Mouse (Mus musculus) heart, adult 2 months (tissue): Measurements from ENCODE around the gene Pdxp. TPM values are rescaled to one million over a fixed set of nuclear protein-coding genes. Genes with fewer than 3 reads are reported as not detected.

Experiments used
- DNase-seq, 2 experiments: peaks; one replicate each; pipeline ENCODE4 v3.0.0; 2021
- H3K27ac ChIP-seq: fragments of 200-600 bp; 2 replicates; pipeline ENCODE4 v1.8.1; 2022
- H3K27me3 ChIP-seq: fragments of 200-500 bp; 2 replicates; pipeline ENCODE4 v1.6.1; 2012; ENCODE audit warnings: mild to moderate bottlenecking, low read length, inconsistent platforms, mixed read lengths; ENCODE audit not compliant: control insufficient read depth, insufficient read depth
- H3K36me3 ChIP-seq: fragments of 200-500 bp; 2 replicates; pipeline ENCODE4 v1.6.1; 2012; ENCODE audit warnings: low read length, inconsistent platforms; ENCODE audit not compliant: control insufficient read depth, insufficient read depth
- H3K4me1 ChIP-seq: fragments of 200-500 bp; 2 replicates; pipeline ENCODE4 v1.6.1; 2011; ENCODE audit warnings: low read length; ENCODE audit not compliant: control insufficient read depth, insufficient read depth
- H3K4me3 ChIP-seq: fragments of 200-600 bp; 2 replicates; pipeline ENCODE4 v1.8.1; 2022
- H3K79me2 ChIP-seq: fragments of 200-500 bp; replicated peaks from 2 replicates; pipeline ENCODE4 v1.6.1; 2012; ENCODE audit warnings: mild to moderate bottlenecking, inconsistent platforms, low read length, moderate library complexity, mixed read lengths; ENCODE audit not compliant: control insufficient read depth, insufficient read depth
- H3K9ac ChIP-seq: fragments of 200-500 bp; 2 replicates; pipeline ENCODE4 v1.6.1; 2012; ENCODE audit warnings: low read depth, mild to moderate bottlenecking, control low read depth, inconsistent platforms, low read length, mixed read lengths
- CTCF ChIP-seq: fragments of 200-600 bp; IDR thresholded peaks from 2 replicates; pipeline ENCODE4 v1.8.1; 2022; ENCODE audit warnings: antibody characterized with exemption, mild to moderate bottlenecking, moderate library complexity
- EP300 ChIP-seq: fragments of 200-500 bp; IDR thresholded peaks from 2 replicates; pipeline ENCODE4 v1.6.1; 2011; ENCODE audit warnings: low read depth, low read length, control low read depth; ENCODE audit not compliant: insufficient read depth
- POLR2A ChIP-seq: fragments of 200-500 bp; IDR thresholded peaks from 2 replicates; pipeline ENCODE4 v1.6.1; 2011; ENCODE audit warnings: mild to moderate bottlenecking, low read depth, low read length, control low read depth; ENCODE audit not compliant: insufficient read depth
- WGBS: fragments of 180-500 bp; shearing (Covaris S2); methylation state at CpG from one replicate; pipeline ENCODE4 v1.1.7; 2018; 5-methylcytosine and 5-hydroxymethylcytosine counted together
- intact Hi-C: fragments of 180-260 bp; cut with DNase I; formaldehyde crosslinking; loops from one replicate; pipeline ENCODE4 v1.15.1; 2025
- polyA plus RNA-seq: library from polyadenylated mRNA; depleted of rRNA; stranded (reverse); fragments of >200 nt; gene quantifications from 2 replicates; pipeline ENCODE4 v1.2.3, GENCODE M21; 2012
- total RNA-seq, 2 experiments: library from RNA; stranded (reverse); gene quantifications; 2 replicates each; pipeline ENCODE4 v1.2.3; 2021

The Pdxp gene
- total and polyA plus RNA-seq, 3 experiments, result 0.81 to 2.0 (median 0.86) TPM

DNA sequence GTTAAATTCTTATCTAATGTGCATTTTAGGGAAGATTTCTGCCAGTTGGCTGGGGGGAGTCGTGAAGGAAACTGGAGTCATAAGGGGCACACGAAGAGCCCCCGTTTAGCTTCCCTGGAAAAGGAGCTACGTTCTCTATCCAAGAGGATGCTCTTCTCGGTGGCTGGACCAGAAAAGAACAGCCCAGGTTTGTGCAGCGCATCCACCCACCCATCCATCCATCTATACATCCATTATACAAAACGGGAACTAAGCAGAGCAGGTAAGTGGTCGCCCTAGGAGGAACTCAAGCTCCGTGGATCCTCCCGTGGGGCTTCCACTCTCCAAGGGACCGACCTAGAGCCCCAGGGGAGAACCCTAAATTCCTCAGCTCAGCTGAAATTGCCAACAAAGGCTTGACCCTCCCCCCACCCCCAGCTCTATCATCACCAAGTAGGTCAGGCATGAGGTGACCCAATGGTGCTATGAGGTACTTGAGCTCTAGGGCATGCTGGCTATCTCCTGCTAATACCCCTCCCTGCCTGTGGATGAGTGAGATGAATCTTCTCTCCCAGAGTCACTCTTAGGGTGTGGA is 34.5 kb downstream of the Pdxp start:
- 9% methylated on average over 11 of the region's 11 CpGs for WGBS
- Histone ChIP-seq H3K9ac (no peak overlapping the region), H3K27me3 (no peaks in the 10 kb centered on the region), H3K36me3 (no peaks in the 10 kb centered on the region), H3K4me3 (peak overlapping the region; percentile 22; the same call in 1 of the 2 replicates), H3K4me1 (no peaks in the 10 kb centered on the region; the same call in 1 of the 2 replicates), H3K27ac (no peak overlapping the region), H3K79me2 (no peaks in the 10 kb centered on the region)
- DNase-seq, result no peak
- intact Hi-C loops, result no loop called here
- TF ChIP-seq CTCF (no peak), POLR2A (no peak), EP300 (no peak)

DNA sequence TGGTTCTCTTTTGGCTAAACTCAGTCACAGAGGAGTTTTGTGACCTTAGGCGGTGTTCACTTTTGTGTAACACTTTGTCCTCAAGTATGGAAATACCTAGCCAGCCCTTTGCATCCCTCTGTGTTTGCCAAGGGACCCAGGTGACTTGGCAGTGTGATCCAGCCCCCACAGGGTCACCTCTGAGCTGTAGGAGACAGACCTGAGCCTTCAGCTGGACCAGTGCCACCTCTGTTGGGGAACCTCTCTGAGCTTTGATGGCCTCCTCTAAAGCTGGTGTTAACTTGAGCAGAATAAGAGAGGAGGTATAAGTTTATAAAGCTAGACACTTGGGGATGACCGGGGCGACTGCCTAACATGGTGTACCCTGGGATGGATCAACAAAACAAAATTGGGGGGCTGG is 35.2 kb downstream of the Pdxp start:
- no peaks in the 10 kb centered on the region for H3K79me2 ChIP-seq
- 99% methylated on average over 3 of the region's 3 CpGs for WGBS
- DNase-seq, result no peak
- TF ChIP-seq EP300 (no peak), CTCF (no peak), POLR2A (no peak)
- intact Hi-C loops, result no loop called here
- H3K27ac ChIP-seq, result no peak overlapping the region
- no peaks in the 10 kb centered on the region for H3K36me3 ChIP-seq
- no peaks in the 10 kb centered on the region; the same call in 1 of the 2 replicates for H3K4me1 ChIP-seq
- H3K4me3 ChIP-seq, result no peak overlapping the region
- no peak overlapping the region for H3K9ac ChIP-seq
- no peaks in the 10 kb centered on the region for H3K27me3 ChIP-seq

DNA sequence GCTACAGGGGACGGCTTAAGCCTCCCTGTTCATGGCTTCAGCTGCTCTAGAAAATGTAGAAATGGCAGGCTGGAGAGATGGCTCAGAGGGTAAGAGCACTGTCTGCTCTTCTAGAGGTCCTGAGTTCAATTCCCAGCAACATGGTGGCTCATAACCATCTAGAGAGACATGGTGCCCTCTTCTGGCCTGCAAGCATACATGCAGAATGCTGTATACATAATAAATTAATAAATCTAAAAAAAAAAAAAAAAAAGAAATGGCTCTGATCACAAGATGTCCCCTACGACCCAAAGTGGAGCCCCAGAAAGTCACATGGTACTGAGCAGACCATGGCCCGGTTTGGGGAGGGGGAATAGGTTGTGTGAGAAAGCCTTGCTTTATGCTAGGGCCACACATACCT is 41.9 kb downstream of the Pdxp start:
- H3K4me3 ChIP-seq, result no peak overlapping the region
- WGBS, result 74% methylated on average over 3 of the region's 3 CpGs
- H3K27ac ChIP-seq, result no peak overlapping the region
- intact Hi-C loops, result no loop called here
- no peaks in the 10 kb centered on the region for H3K4me1 ChIP-seq
- TF ChIP-seq POLR2A (no peak), EP300 (no peak), CTCF (peak; percentile 9; the same call in 1 of the 2 replicates)
- H3K27me3 ChIP-seq, result no peaks in the 10 kb centered on the region
- DNase-seq, result no peak
- no peaks in the 10 kb centered on the region for H3K36me3 ChIP-seq
- no peak overlapping the region for H3K9ac ChIP-seq
- H3K79me2 ChIP-seq, result no peaks in the 10 kb centered on the region

DNA sequence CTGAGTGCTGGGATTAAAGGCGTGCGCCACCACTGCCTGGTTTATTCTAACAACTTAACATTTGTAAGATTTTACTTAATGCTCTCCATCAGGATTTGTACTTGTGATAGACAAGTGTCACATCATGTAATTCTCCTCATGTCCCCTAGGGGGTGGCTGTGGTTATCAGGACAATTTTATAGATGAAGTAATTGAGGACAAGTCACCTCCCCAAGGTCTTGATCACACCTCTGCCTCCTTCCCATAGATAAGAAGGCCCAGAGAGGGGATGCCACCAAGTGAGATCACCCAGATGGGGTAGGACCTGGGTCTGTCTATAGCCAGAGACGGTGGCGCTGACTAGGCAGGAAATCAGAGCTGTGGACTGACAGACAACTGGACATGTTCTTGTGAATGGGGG is 42.6 kb downstream of the Pdxp start:
- no peaks in the 10 kb centered on the region for H3K79me2 ChIP-seq
- H3K9ac ChIP-seq, result no peak overlapping the region
- H3K4me1 ChIP-seq, result no peaks in the 10 kb centered on the region
- no peak overlapping the region for H3K27ac ChIP-seq
- intact Hi-C loops, result no loop called here
- no peak for TF ChIP-seq EP300
- peak; percentile 76 for TF ChIP-seq CTCF
- no peaks in the 10 kb centered on the region for H3K27me3 ChIP-seq
- no peak for DNase-seq
- no peaks in the 10 kb centered on the region for H3K36me3 ChIP-seq
- H3K4me3 ChIP-seq, result no peak overlapping the region
- WGBS, result 71% methylated on average over 4 of the region's 4 CpGs

DNA sequence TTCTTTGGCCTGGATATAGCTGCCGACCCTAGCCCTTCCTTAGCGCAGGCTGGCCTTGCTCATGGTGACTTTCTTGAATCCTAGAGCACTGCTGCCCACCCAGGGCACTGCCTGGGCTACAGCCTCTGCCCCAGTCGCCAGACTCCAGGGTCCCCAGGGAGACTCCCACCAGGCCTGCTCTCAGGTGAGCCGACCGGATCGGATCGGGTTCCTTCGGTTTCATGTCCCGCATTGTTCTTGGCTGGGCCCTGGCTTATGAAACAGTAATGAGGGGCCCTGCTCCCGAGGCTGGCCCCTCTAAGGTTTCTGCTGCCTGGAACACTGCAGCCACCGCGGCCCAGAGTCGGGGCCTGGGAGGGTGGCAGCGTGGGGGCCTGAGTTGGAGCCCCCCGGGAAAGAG is 43.3 kb downstream of the Pdxp start:
- Histone ChIP-seq H3K27me3 (no peaks in the 10 kb centered on the region), H3K79me2 (no peaks in the 10 kb centered on the region), H3K36me3 (no peaks in the 10 kb centered on the region), H3K4me1 (no peaks in the 10 kb centered on the region), H3K9ac (no peak overlapping the region), H3K27ac (no peak overlapping the region), H3K4me3 (no peak overlapping the region)
- DNase-seq, result no peak
- WGBS, result 74% methylated on average over 15 of the region's 15 CpGs
- no peak for TF ChIP-seq POLR2A
- TF ChIP-seq EP300, result no peak
- intact Hi-C loops, result no loop called here

DNA sequence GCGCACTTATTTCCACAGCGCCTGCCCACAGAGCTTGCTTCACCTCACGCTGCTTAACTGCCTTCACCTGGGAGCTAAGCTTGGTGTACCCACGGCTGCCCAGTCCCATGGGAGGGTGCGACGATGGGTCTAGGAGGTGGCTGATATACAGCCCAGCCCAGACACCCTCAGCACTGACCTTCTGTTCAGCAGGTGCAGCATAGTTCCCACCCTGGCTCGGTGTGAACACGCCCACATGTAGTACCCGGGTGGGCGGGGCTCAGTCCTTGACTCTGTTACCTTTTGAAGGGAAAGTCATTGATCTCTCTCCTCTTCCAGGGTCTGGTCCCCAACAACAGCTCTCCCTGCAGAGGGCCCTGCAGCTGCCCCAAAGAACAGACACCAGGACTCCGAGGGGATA is 45.8 kb downstream of the Pdxp start:
- DNase-seq, result no peak
- no peaks in the 10 kb centered on the region for H3K79me2 ChIP-seq
- no peak overlapping the region for H3K4me3 ChIP-seq
- no peaks in the 10 kb centered on the region for H3K27me3 ChIP-seq
- WGBS, result 93% methylated on average over 11 of the region's 11 CpGs
- H3K9ac ChIP-seq, result no peak overlapping the region
- H3K4me1 ChIP-seq, result peaks cover 3% of the 10 kb centered on the region
- no peaks in the 10 kb centered on the region for H3K36me3 ChIP-seq
- TF ChIP-seq EP300 (no peak), POLR2A (no peak), CTCF (no peak)
- intact Hi-C loops, result no loop called here
- no peak overlapping the region for H3K27ac ChIP-seq

DNA sequence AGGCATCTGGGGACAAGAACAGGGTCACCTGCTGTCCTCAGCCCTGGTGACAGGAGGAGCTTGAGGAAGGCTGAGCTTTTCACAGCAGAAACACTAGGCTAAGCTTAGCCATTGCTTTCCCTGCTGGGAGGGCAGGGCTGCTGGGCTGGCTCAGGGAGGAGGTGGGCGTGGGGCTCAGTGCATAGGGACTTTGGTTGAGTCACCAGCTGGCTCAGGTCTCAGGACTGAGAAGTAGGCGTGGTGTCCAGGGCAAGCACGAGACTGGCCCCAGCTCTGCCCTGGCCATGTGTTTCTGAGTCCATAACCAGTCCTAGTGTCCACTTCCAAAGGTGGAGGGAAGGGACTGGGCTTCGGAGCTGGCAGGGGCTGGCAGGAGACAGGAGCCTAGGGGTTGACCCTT is 46.4 kb downstream of the Pdxp start:
- H3K9ac ChIP-seq, result no peak overlapping the region
- WGBS, result 61% methylated on average over 4 of the region's 4 CpGs
- H3K4me3 ChIP-seq, result no peak overlapping the region
- peak; percentile 70 to 80 for DNase-seq
- peaks cover 3% of the 10 kb centered on the region for H3K4me1 ChIP-seq
- intact Hi-C loops, result no loop called here
- no peaks in the 10 kb centered on the region for H3K27me3 ChIP-seq
- TF ChIP-seq CTCF (no peak), EP300 (no peak), POLR2A (no peak)
- no peak overlapping the region for H3K27ac ChIP-seq
- H3K36me3 ChIP-seq, result no peaks in the 10 kb centered on the region
- no peaks in the 10 kb centered on the region for H3K79me2 ChIP-seq
